Mouse (Mus musculus) adrenal gland, adult 8-10 months (tissue): ENCODE measurements around the gene Dsel. TPM values are rescaled to one million over a fixed set of nuclear protein-coding genes. Genes with fewer than 3 reads are reported as not detected.

Source experiments
- DNase-seq: peaks from one replicate; pipeline ENCODE4 v3.0.0; 2022
- total RNA-seq, 4 experiments: library from RNA; stranded (reverse); gene quantifications; 2 replicates each; pipeline ENCODE4 v1.2.4; 2022

The Dsel gene
- total RNA-seq: 10 to 100 TPM in 1 of 4 experiments, 1 to 10 TPM in 3; 7.0 to 10.9 (median 8.4) TPM

DNA sequence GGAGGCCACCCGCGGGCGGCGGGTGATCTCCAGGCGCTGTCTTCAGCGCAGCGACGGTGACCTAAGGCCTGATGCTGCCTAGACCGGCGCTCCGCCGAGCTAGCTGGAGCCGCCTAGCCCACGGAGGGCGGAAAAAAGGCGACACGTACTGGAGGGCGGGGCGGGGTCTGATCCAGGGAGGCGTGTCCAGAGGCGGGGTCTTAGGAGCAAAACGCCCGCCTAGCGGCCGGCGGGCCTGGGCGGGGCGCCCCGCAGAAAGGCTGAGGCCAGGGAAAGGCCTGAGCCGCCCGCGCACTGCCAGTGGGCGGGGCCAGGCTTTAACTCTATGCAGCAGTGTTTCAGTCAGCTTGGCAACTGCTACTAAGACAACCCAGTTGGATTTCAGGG, at the start of gene Dsel:
TSS of gene Dsel (minus strand) at position 140 of the 387 bp plus-strand sequence.
- peak; percentile 86 for DNase-seq

DNA sequence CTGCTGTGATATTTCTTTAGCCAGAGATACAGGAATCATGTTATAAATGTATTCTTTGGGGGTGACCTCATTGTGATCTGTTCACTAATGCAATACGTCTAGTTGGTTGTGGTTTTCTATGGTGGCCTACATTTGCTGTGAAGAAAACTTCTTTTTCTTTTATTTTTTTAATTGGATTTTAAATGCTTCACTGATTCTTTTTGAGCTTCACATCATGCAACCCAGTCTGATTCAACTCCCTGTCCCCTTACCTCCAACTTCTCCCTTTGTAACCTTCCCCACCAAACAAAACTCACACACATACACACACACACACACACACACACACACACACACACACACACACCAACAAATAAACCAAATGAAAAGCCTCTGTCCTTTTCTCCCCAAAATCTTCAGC, 46.7 kb upstream of the Dsel start:
- no peak for DNase-seq

DNA sequence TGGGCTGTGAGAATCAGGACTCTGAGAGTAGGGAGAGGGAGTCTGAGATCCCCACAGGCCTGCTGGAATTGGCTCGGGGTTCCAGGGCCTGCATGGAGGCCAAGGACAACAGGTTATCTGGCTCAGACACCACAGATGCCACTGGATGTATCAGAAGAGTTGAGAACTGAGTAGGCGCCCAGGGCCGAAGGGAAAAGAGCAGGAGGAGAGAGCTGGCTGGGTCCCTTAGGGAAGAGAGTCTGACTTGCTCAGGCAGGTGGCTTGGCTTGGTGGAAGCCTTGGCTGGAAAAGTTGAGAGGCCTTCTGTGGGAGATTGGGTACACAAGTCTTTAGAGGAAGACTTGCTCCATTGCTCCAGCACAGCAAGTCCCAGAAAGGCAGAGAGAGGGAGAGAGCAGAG, 18.6 kb upstream of the Dsel start:
- DNase-seq: no peak

DNA sequence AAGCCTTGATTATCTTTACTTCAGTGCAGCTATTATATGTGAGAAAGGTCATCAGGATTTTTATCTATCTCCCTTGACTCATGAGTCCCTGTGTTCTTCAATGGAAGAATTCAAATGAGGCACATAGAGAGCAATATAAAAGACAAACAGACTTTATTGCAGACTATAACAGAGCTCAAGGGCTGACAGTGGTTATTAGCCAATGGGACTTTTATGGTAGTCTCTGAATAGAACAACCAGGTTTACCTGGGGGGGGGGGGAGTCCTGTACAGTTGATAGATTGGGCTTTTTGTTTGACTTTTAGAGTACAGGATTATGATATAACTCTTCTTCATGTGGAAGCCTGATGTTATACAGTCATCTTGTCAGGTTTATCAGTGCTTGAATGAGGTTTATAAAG, 11.1 kb upstream of the Dsel start:
- no peak for DNase-seq

DNA sequence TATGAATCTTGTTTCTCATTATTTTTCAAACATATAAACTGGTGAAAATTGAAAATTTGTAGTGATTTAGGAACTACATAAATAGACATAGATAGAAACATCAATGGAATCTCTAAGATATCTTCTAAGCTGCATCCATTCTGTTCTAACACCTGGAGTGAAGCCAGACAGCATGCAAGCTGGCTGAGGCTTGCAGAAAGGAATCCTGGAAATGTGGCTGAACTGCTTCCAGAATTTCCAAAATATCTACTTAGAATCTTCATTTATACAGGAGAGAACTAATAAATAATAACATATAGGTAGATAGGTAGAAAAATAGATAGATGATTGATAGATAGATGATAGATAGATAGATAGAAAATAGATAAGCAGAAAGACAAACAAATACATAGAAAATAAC, 8.5 kb upstream of the Dsel start:
- DNase-seq: no peak

DNA sequence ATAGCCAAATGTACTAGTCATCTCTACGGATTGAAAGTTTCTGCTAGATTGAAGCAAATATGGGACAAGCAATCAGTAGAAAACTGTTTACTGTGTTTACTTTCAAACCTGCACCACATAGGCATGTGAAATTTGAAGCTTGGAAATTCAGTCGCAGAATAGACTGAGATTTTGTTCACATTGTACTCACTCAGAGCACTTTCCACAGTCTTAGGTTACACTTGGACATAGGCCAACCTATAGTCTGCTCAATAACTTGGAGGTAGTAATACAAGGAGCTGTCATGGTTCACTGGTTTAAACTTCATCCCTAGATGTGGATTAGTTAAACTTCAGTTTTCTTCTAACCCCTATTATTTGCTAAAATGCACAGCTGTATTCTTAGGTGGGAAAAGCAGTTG, 749 bp upstream of the Dsel start:
- no peak for DNase-seq

DNA sequence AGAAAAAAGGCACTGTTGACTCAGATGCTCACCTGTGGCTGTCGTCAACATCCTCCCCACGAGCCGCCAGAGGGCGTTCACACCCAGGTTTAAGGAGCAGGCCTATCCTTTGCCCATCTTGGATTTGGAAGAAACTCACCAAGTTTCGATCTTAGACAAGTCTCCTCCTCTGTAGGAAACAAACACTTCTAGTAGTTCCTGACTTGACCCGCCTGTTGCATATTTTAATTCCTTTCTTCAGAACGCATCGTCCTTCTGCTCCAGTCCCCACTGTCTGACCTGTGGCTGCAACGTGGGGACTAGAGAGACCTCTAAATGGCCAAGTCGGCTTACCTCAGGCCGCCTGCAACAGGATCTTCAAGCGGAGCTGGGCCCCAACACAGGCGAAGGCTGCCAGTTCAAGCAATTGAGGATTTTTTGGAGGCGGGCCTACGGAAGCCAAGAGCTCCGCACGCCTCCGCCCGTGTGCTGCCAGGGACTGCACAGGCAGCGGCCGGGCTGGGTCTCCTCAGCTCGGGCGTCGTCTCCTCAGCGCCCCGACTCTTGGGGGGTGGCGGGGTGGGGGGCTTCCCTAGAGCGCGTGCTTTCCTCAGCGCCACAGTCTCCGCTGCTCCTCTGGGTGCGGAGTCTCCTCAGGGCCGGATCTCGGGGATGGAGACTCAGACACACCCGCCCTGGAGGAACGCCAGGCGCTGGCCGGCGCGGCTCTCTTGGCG, 497 bp downstream of the Dsel start:
- DNase-seq: peak; percentile 53

DNA sequence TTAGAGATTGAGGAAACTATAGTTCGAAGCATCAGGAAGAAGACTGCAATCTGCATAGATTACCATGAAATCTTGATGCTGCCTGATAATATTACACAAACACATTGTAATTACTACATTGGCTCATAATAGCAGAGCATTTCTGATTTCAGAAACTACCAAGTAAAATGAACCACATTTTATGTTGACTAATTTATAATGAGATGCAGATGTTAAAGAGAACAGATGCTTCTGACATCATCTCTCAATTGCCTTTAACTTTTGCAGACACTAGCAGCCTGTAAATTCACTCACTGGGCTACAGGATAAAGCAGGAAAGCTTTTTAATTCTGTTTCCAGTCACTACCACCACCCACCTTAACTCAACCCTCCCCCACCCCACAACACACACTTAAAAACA, 6.9 kb downstream of the Dsel start:
- no peak for DNase-seq

DNA sequence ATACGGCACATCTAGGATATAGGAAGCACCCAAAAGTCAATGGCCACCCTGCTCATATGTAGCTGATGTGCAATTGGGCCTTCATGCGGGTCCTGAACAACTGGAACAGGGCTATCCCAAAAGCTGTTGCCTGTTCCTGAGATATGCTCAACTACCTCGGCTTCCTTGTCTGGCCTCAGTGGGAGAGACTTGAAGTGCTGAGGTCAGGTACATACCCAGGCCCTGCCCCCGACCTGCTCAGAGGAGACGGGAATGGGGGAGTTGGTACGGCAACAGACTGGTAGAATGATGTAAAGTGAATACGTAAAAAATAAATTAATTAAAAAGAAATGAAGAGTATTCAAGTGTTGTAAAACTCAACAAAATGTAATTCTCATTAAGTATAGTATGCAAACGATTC, 12.3 kb downstream of the Dsel start:
- DNase-seq: no peak

DNA sequence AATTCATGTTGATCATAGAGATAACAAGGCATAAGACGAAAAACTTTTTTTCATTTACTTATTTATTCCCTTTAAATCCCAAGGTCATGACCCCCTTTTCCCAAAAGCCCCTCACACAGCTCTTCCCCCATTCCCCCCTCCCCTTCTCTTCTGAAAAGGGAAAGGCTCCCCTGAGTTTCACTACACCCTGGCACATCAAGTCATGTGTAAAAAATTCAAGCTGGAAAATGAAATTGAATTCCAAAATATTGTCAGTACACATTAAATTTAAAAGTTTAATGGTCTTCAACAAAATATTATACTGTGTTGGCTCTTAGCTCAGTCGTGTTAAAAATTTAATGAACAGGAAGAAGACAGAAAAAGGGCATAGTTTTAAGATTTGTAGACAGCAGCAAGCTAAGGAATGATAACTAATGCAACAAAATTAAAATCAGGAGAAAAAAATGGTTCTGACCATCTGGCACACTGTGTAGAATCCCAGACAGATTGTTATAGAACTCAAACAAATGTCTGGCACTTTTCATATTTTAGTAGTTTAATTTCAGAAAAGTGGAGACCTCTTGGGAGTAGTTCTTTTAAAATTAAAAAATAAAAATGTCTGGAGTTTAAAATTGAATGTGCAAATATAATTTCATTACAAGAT, 31.0 kb downstream of the Dsel start:
- DNase-seq: no peak
